Mouse (Mus musculus): ENCODE data around the gene Cdk5rap3. TPM values are rescaled to one million over a fixed set of nuclear protein-coding genes. Genes with fewer than 3 reads are reported as not detected.
A peak's percentile ranks its signal among the peaks of the same experiment; 100 is the strongest.

The Cdk5rap3 gene
- polyA plus RNA-seq, 1 experiment from 2014 or later, result 91.2 TPM

- ATAC-seq (no peak), DNase-seq (ENCODE audit: low spot score) (peak; percentile 48)
- Histone ChIP-seq H3K27ac (ENCODE audit: low read depth, low read length) (peak overlapping the region; percentile 100), H3K36me3 (ENCODE audit: control insufficient read depth, insufficient read depth, low read length) (no peaks in the 10 kb centered on the region), H3K4me1 (ENCODE audit: control insufficient read depth, insufficient read depth, low read length) (peaks cover 47% of the 10 kb centered on the region), H3K9ac (ENCODE audit: low read length) (peak overlapping the region; percentile 52), H3K9me3 (replicated peaks; ENCODE audit: control insufficient read depth, low read length) (no peaks in the 10 kb centered on the region), H3K4me3 (ENCODE audit: low read depth, low read length) (no peak overlapping the region), H3K4me2 (ENCODE audit: low read length) (peak overlapping the region; percentile 30; the same call in 1 of the 2 replicates), H3K27me3 (replicated peaks; ENCODE audit: control insufficient read depth, insufficient read depth, low read length) (no peaks in the 10 kb centered on the region)
- 8% methylated on average over 11 of the region's 11 CpGs for WGBS
These were observed 42.6 kb downstream of the Cdk5rap3 start for GRCm38 (mm10) chr11:96873601-96874140.

GRCm38 (mm10) chr11:96872441-96873379, 43.6 kb downstream of the Cdk5rap3 start:
- Histone ChIP-seq H3K9ac (ENCODE audit: low read length) (peak overlapping the region; percentile 52), H3K27ac (ENCODE audit: low read depth, low read length) (peak overlapping the region; percentile 100), H3K4me3 (ENCODE audit: low read depth, low read length) (no peak overlapping the region), H3K27me3 (replicated peaks; ENCODE audit: control insufficient read depth, insufficient read depth, low read length) (no peaks in the 10 kb centered on the region), H3K4me2 (ENCODE audit: low read length) (peak overlapping the region; percentile 30), H3K4me1 (ENCODE audit: control insufficient read depth, insufficient read depth, low read length) (peaks cover 45% of the 10 kb centered on the region), H3K36me3 (ENCODE audit: control insufficient read depth, insufficient read depth, low read length) (no peaks in the 10 kb centered on the region), H3K9me3 (replicated peaks; ENCODE audit: control insufficient read depth, low read length) (no peaks in the 10 kb centered on the region)
- ATAC-seq (peak; percentile 16; the same call in 1 of the 2 replicates), DNase-seq (ENCODE audit: low spot score) (peak; percentile 77)
- WGBS, result 4% methylated on average over 24 of the region's 24 CpGs

GRCm38 (mm10) chr11:96867149-96867548, 49.1 kb downstream of the Cdk5rap3 start:
- Histone ChIP-seq H3K36me3 (ENCODE audit: control insufficient read depth, insufficient read depth, low read length) (no peaks in the 10 kb centered on the region), H3K4me1 (ENCODE audit: control insufficient read depth, insufficient read depth, low read length) (peaks cover 10% of the 10 kb centered on the region), H3K9ac (ENCODE audit: low read length) (0 out of 2 replicates have a peak overlapping the region, but pooled peaks have one; percentile 32), H3K4me3 (ENCODE audit: low read depth, low read length) (no peak overlapping the region), H3K4me2 (ENCODE audit: low read length) (no peak overlapping the region), H3K27ac (ENCODE audit: low read depth, low read length) (peak overlapping the region; percentile 48), H3K9me3 (replicated peaks; ENCODE audit: control insufficient read depth, low read length) (no peaks in the 10 kb centered on the region), H3K27me3 (replicated peaks; ENCODE audit: control insufficient read depth, insufficient read depth, low read length) (no peaks in the 10 kb centered on the region)
- ATAC-seq, result peak; percentile 69
- DNase-seq (ENCODE audit: low spot score), result peak; percentile 89
- 7% methylated on average over 5 of the region's 5 CpGs for whole genome bisulfite sequencing

- Histone ChIP-seq H3K27ac (ENCODE audit: low read depth, low read length) (no peak overlapping the region), H3K36me3 (ENCODE audit: control insufficient read depth, insufficient read depth, low read length) (no peaks in the 10 kb centered on the region), H3K9ac (ENCODE audit: low read length) (peak overlapping the region; percentile 43; the same call in 1 of the 2 replicates), H3K4me2 (ENCODE audit: low read length) (peak overlapping the region; percentile 38), H3K4me1 (ENCODE audit: control insufficient read depth, insufficient read depth, low read length) (peaks cover 13% of the 10 kb centered on the region), H3K4me3 (ENCODE audit: low read depth, low read length) (no peak overlapping the region), H3K9me3 (replicated peaks; ENCODE audit: control insufficient read depth, low read length) (no peaks in the 10 kb centered on the region), H3K27me3 (replicated peaks; ENCODE audit: control insufficient read depth, insufficient read depth, low read length) (no peaks in the 10 kb centered on the region)
- ATAC-seq (peak; percentile 43; the same call in 1 of the 2 replicates), DNase-seq (ENCODE audit: low spot score) (peak; percentile 82)
- WGBS, result 19% methylated on average over 23 of the region's 26 CpGs
These were observed 52.9 kb downstream of the Cdk5rap3 start for GRCm38 (mm10) chr11:96863206-96863995.

GRCm38 (mm10) chr11:96862534-96862933, 53.8 kb downstream of the Cdk5rap3 start:
- Histone ChIP-seq H3K9me3 (replicated peaks; ENCODE audit: control insufficient read depth, low read length) (no peaks in the 10 kb centered on the region), H3K4me3 (ENCODE audit: low read depth, low read length) (no peak overlapping the region), H3K36me3 (ENCODE audit: control insufficient read depth, insufficient read depth, low read length) (no peaks in the 10 kb centered on the region), H3K9ac (ENCODE audit: low read length) (no peak overlapping the region), H3K4me1 (ENCODE audit: control insufficient read depth, insufficient read depth, low read length) (peaks cover 13% of the 10 kb centered on the region), H3K27me3 (replicated peaks; ENCODE audit: control insufficient read depth, insufficient read depth, low read length) (no peaks in the 10 kb centered on the region), H3K4me2 (ENCODE audit: low read length) (peak overlapping the region; percentile 88), H3K27ac (ENCODE audit: low read depth, low read length) (no peak overlapping the region)
- ATAC-seq (no peak), DNase-seq (ENCODE audit: low spot score) (no peak)
- 59% methylated on average over 12 of the region's 12 CpGs for WGBS

- H3K4me2 ChIP-seq (ENCODE audit: low read length), result peak overlapping the region; percentile 88
- DNase-seq (ENCODE audit: low spot score), result peak; percentile 96
- peak overlapping the region; percentile 45 for H3K9ac ChIP-seq (ENCODE audit: low read length)
- H3K27ac ChIP-seq (ENCODE audit: low read depth, low read length), result no peak overlapping the region
- peaks cover 13% of the 10 kb centered on the region for H3K4me1 ChIP-seq (ENCODE audit: control insufficient read depth, insufficient read depth, low read length)
- ATAC-seq, result peak; percentile 88
- no peaks in the 10 kb centered on the region for H3K27me3 ChIP-seq (replicated peaks; ENCODE audit: control insufficient read depth, insufficient read depth, low read length)
- WGBS, result under 1% methylated on average over 31 of the region's 31 CpGs
- no peaks in the 10 kb centered on the region for H3K36me3 ChIP-seq (ENCODE audit: control insufficient read depth, insufficient read depth, low read length)
- H3K4me3 ChIP-seq (ENCODE audit: low read depth, low read length), result peak overlapping the region; percentile 36
- H3K9me3 ChIP-seq (replicated peaks; ENCODE audit: control insufficient read depth, low read length), result no peaks in the 10 kb centered on the region
These were observed 54.4 kb downstream of the Cdk5rap3 start for GRCm38 (mm10) chr11:96861878-96862289.

GRCm38 (mm10) chr11:96861446-96861845, 54.9 kb downstream of the Cdk5rap3 start:
- Histone ChIP-seq H3K9me3 (replicated peaks; ENCODE audit: control insufficient read depth, low read length) (no peaks in the 10 kb centered on the region), H3K36me3 (ENCODE audit: control insufficient read depth, insufficient read depth, low read length) (no peaks in the 10 kb centered on the region), H3K9ac (ENCODE audit: low read length) (peak overlapping the region; percentile 45), H3K4me2 (ENCODE audit: low read length) (peak overlapping the region; percentile 88), H3K4me3 (ENCODE audit: low read depth, low read length) (peak overlapping the region; percentile 36), H3K27ac (ENCODE audit: low read depth, low read length) (no peak overlapping the region), H3K27me3 (replicated peaks; ENCODE audit: control insufficient read depth, insufficient read depth, low read length) (no peaks in the 10 kb centered on the region), H3K4me1 (ENCODE audit: control insufficient read depth, insufficient read depth, low read length) (peaks cover 13% of the 10 kb centered on the region)
- ATAC-seq (peak; percentile 32), DNase-seq (ENCODE audit: low spot score) (peak; percentile 41)
- 2% methylated on average over 20 of the region's 20 CpGs for WGBS

- H3K27me3 ChIP-seq (replicated peaks; ENCODE audit: control insufficient read depth, insufficient read depth, low read length), result no peaks in the 10 kb centered on the region
- H3K4me2 ChIP-seq (ENCODE audit: low read length), result no peak overlapping the region
- no peak overlapping the region for H3K27ac ChIP-seq (ENCODE audit: low read depth, low read length)
- no peak overlapping the region for H3K9ac ChIP-seq (ENCODE audit: low read length)
- H3K36me3 ChIP-seq (ENCODE audit: control insufficient read depth, insufficient read depth, low read length), result no peaks in the 10 kb centered on the region
- peak; percentile 87 for DNase-seq (ENCODE audit: low spot score)
- peak; percentile 24; the same call in 1 of the 2 replicates for ATAC-seq
- no peaks in the 10 kb centered on the region for H3K9me3 ChIP-seq (replicated peaks; ENCODE audit: control insufficient read depth, low read length)
- no peak overlapping the region for H3K4me3 ChIP-seq (ENCODE audit: low read depth, low read length)
- WGBS, result 9% methylated on average over 8 of the region's 8 CpGs
- H3K4me1 ChIP-seq (ENCODE audit: control insufficient read depth, insufficient read depth, low read length), result peaks cover 13% of the 10 kb centered on the region
These were observed 55.7 kb downstream of the Cdk5rap3 start for GRCm38 (mm10) chr11:96860564-96860963.
